Mouse (Mus musculus) C2C12 (cell line): ENCODE measurements around the gene Cetn2. TPM values are rescaled to one million over a fixed set of nuclear protein-coding genes. Genes with fewer than 3 reads are reported as not detected.
A peak's percentile ranks its signal among the peaks of the same experiment; 100 is the strongest.

Experiments
- H3K27me3 ChIP-seq: one replicate; pipeline ENCODE4 v1.6.1; 2011; ENCODE audit not compliant: control insufficient read depth, insufficient read depth, insufficient read length
- H3K36me3 ChIP-seq: one replicate; pipeline ENCODE4 v1.6.1; 2011; ENCODE audit not compliant: control insufficient read depth, insufficient read depth
- H3K4me3 ChIP-seq: one replicate; pipeline ENCODE4 v1.5.1; 2011; ENCODE audit warnings: mild to moderate bottlenecking, control low read depth; ENCODE audit not compliant: poor library complexity, insufficient read depth, severe bottlenecking
- H3K79me2 ChIP-seq: one replicate; pipeline ENCODE4 v1.6.1; 2011; ENCODE audit not compliant: control insufficient read depth, insufficient read depth
- H3K79me3 ChIP-seq: one replicate; pipeline ENCODE4 v1.6.1; 2011; ENCODE audit warnings: low read depth, control low read depth
- H3ac ChIP-seq: one replicate; pipeline ENCODE3; 2011; ENCODE audit warnings: low read depth; ENCODE audit not compliant: control insufficient read depth, insufficient read length
- CEBPB ChIP-seq: IDR thresholded peaks from one replicate; pipeline ENCODE4 v1.6.1; 2011; ENCODE audit warnings: low read depth, mild to moderate bottlenecking, control low read depth, moderate library complexity
- CTCF ChIP-seq: IDR thresholded peaks from one replicate; pipeline ENCODE4 v1.5.1; 2011; ENCODE audit not compliant: control insufficient read depth, insufficient read depth, insufficient read length
- FOSL1 ChIP-seq: IDR thresholded peaks from one replicate; pipeline ENCODE4 v1.8.0; 2011; ENCODE audit warnings: mild to moderate bottlenecking, low read length; ENCODE audit not compliant: poor library complexity, insufficient read depth, severe bottlenecking
- MAX ChIP-seq: IDR thresholded peaks from one replicate; pipeline ENCODE4 v1.6.1; 2011; ENCODE audit warnings: mild to moderate bottlenecking, control low read depth
- MYOD1 ChIP-seq: IDR thresholded peaks from one replicate; pipeline ENCODE4 v1.6.1; 2011; ENCODE audit warnings: low read depth; ENCODE audit not compliant: control insufficient read depth, insufficient read length
- MYOG ChIP-seq: IDR thresholded peaks from one replicate; pipeline ENCODE4 v1.6.1; 2011; ENCODE audit not compliant: control insufficient read depth, insufficient read length; ENCODE audit errors: extremely low read depth
- USF1 ChIP-seq: IDR thresholded peaks from one replicate; pipeline ENCODE4 v1.6.1; 2011; ENCODE audit warnings: low read depth, mild to moderate bottlenecking, control low read depth, moderate library complexity
- long read RNA-seq, 2 experiments: library from polyadenylated mRNA; unstranded; transcript quantifications; one replicate each; pipeline ENCODE4 v2.0.0; 2019 to 2020
- polyA plus RNA-seq: library from polyadenylated mRNA; unstranded; fragments of >200 nt; fragmentation: generic; extraction: Trizol; gene quantifications from one replicate; pipeline ENCODE4 v1.2.1, GENCODE M21; 2012; ENCODE audit warnings: missing spikeins

Gene Cetn2
- polyA plus RNA-seq, result 23.3 TPM
- long read RNA-seq, experiment 1, transcript Cetn2-203 (5 exons, 1,286 nt), result major isoform, 72 of 84 reads
- long read RNA-seq, experiment 1, transcript Cetn2-201 (4 exons, 1,026 nt), result minor isoform, 12 of 84 reads
- long read RNA-seq, experiment 1, partial matches to known transcripts, result 0 of 84 reads
- long read RNA-seq, experiment 1, other reads (novel, unspliced or antisense), result 0 of 84 reads
- long read RNA-seq, experiment 2, transcript Cetn2-203 (5 exons, 1,286 nt), result major isoform, 27 of 32 reads
- long read RNA-seq, experiment 2, partial matches to known transcripts, result 3 of 32 reads
- long read RNA-seq, experiment 2, other reads (novel, unspliced or antisense), result 1 of 32 reads

DNA sequence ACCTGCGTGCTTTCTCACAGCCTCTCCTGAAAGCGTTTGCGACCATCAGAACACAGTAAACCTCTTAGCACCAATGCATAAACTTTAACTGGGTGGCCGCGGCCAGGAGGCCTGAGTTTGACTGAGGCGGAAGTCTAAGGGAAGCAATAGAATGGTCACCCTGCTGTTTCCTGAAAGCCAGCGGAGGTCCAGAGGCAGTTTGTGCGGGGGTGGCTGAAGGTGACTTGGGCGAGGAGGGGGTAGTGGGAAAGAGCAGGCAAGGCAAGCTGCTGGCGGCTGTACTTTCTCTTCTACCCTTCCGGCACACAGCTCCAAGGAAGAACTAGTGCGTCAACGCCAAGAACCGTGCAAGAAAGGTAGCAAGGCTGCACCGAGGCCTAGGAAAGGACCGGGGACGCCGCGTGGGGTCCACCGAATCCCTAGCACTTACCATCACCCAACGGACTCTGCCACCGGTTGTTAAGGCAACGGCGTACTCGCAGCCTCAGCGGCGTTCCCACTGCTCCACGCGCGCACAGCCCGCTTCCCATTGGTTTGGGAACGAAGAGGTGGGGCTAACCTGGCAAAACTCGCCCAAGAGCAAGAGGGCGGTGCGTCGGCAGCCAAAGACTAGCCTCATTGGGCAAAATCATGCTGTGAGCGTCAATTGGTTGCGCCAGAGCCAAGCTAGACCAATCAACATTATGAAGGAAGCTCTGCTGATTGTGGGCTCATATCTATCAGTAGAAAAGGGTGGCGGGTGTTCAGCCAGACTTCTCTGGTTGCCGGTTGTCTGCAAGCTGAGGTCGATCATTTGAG is at the start of gene Cetn2, which contains the start of gene Nsdhl:
TSS of gene Cetn2 (minus strand) at position 528 of the 798 bp plus-strand sequence.
TSS of gene Nsdhl (plus strand) at position 674 of the 798 bp plus-strand sequence.
- peaks cover 1% of the 10 kb centered on the region for H3K79me3 ChIP-seq
- TF ChIP-seq MAX (no peak), CEBPB (no peak), FOSL1 (no peak), CTCF (no peak), MYOD1 (no peak), MYOG (no peak), USF1 (no peak)
- H3K4me3 ChIP-seq, result peak within 1 kb of the TSS; percentile 50
- peaks cover 5% of the 10 kb centered on the region for H3K36me3 ChIP-seq
- peak within 1 kb of the TSS; percentile 69 for H3ac ChIP-seq
- peaks cover 10% of the 10 kb centered on the region for H3K79me2 ChIP-seq
- H3K27me3 ChIP-seq, result no peaks in the 10 kb centered on the region

DNA sequence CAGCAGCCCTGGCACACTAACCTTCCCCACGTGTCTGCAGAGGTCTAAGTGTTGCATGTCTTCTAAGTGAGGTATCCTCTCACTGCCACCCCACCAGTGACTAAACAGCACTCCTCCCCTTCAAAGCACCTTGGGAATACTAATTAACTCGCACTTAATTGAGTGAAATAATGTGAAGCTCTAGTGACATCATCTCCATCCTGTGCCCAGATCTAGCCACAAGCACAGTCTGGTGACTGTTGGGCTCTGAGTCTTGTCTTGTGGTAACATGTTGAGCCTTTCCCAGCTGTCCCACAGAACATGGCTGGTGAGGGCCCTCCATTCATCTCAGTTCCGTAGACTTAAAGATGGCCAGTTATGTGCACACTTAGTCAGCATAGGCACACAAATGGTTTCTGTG is 44.5 kb upstream of the Cetn2 start:
- Histone ChIP-seq H3ac (no peak overlapping the region), H3K79me2 (no peaks in the 10 kb centered on the region), H3K79me3 (no peaks in the 10 kb centered on the region), H3K4me3 (no peak overlapping the region), H3K36me3 (no peaks in the 10 kb centered on the region), H3K27me3 (no peaks in the 10 kb centered on the region)
- no peak for TF ChIP-seq FOSL1

DNA sequence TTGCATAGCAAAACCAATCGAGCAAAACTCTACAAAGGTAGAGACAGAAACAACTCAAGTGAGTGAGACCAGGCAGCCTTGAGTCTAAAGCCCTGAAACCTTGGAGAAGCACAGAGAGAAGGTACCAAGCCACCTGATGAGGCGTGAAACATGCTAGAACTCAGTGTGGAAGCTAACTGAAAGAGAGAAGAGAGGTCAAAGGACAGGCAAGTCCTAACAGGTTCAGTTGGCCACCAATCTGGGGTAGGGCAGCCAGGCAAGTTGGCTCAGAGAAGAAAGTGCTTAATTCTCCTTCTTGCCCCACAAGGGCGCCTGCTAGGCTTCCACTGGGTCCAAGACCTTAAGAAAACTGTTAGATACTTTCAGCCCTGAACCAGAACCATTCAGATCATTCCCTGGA is 43.3 kb upstream of the Cetn2 start:
- no peak for TF ChIP-seq MYOG
- TF ChIP-seq MAX, result no peak
- no peak for TF ChIP-seq FOSL1
- no peak for TF ChIP-seq MYOD1
- no peak for TF ChIP-seq CEBPB
- no peak for TF ChIP-seq USF1
- no peak for TF ChIP-seq CTCF
- H3K27me3 ChIP-seq, result no peaks in the 10 kb centered on the region
- no peaks in the 10 kb centered on the region for H3K79me3 ChIP-seq
- no peak overlapping the region for H3ac ChIP-seq
- no peaks in the 10 kb centered on the region for H3K36me3 ChIP-seq
- no peaks in the 10 kb centered on the region for H3K79me2 ChIP-seq
- H3K4me3 ChIP-seq, result no peak overlapping the region

DNA sequence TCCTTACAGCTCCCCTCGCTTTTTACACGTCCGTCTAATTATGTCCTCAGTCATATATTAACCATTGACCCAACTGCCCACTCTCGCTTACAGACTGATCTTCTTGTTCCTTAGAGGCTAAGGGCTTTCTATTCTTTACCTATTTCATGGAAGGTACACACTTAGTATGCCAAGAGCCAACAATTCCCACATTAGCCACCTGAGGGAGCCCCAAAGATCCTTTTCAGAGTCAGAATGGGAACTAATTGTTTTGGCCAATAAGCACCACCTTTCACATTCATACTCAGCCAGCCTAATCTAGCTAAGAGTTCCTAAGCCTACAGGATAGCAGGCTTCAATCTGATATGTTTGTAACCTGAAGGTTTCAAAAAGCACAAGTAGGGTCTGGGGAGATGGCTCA is 42.2 kb upstream of the Cetn2 start:
- Histone ChIP-seq H3K36me3 (no peaks in the 10 kb centered on the region), H3K79me3 (no peaks in the 10 kb centered on the region), H3ac (no peak overlapping the region), H3K79me2 (no peaks in the 10 kb centered on the region), H3K27me3 (no peaks in the 10 kb centered on the region), H3K4me3 (no peak overlapping the region)
- no peak for TF ChIP-seq MAX
- TF ChIP-seq FOSL1, result no peak
- no peak for TF ChIP-seq USF1
- no peak for TF ChIP-seq CEBPB
- no peak for TF ChIP-seq MYOD1
- no peak for TF ChIP-seq MYOG
- no peak for TF ChIP-seq CTCF

DNA sequence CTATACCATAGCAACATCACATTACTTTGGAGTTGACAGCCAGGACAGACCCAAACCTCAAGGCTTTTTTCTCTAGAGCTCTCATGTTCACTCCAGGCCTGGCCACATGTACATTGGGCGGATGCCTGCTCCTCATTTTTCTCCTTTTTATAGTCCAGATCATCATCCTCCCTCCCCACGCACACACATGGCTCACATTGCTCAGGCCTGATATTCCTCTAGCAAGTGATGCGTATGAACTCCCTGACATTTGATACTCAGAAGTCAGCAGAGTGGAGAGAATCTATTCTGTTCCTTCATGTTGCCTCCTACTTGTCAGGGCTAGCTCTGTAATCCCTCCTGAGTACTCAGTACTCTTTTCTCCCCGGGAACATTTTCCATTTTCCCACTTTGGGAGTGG is 38.3 kb upstream of the Cetn2 start:
- Histone ChIP-seq H3ac (no peak overlapping the region), H3K79me3 (no peaks in the 10 kb centered on the region)

GRCm38 (mm10) chrX:72953464-72953863 is 35.3 kb upstream of the Cetn2 start:
- no peak overlapping the region for H3K4me3 ChIP-seq
- H3K79me2 ChIP-seq, result no peaks in the 10 kb centered on the region
- H3K27me3 ChIP-seq, result no peaks in the 10 kb centered on the region
- H3ac ChIP-seq, result no peak overlapping the region
- peaks cover 15% of the 10 kb centered on the region for H3K36me3 ChIP-seq
- no peaks in the 10 kb centered on the region for H3K79me3 ChIP-seq
- TF ChIP-seq MAX, result no peak
- TF ChIP-seq CTCF, result no peak
- TF ChIP-seq USF1, result no peak
- TF ChIP-seq FOSL1, result no peak
- no peak for TF ChIP-seq MYOD1
- TF ChIP-seq MYOG, result no peak
- no peak for TF ChIP-seq CEBPB

More for the DNA sequence above, 38.3 kb upstream of the Cetn2 start:
- TF ChIP-seq CEBPB (no peak), FOSL1 (no peak), MYOG (no peak), CTCF (no peak), MYOD1 (no peak), USF1 (no peak), MAX (no peak)
- H3K79me2 ChIP-seq, result no peaks in the 10 kb centered on the region
- H3K4me3 ChIP-seq, result no peak overlapping the region
- H3K27me3 ChIP-seq, result no peaks in the 10 kb centered on the region
- peaks cover 9% of the 10 kb centered on the region for H3K36me3 ChIP-seq
